Mouse (Mus musculus) ES-Bruce4 (cell line): ENCODE data around the gene Gnas. TPM values are rescaled to one million over a fixed set of nuclear protein-coding genes. Genes with fewer than 3 reads are reported as not detected.

Experiments
- H3K27ac ChIP-seq: 2 replicates; pipeline ENCODE4 v1.5.1; 2012; ENCODE audit warnings: low read length, inconsistent platforms; ENCODE audit not compliant: insufficient read depth
- H3K27me3 ChIP-seq: 2 replicates; pipeline ENCODE4 v1.6.1; 2012; ENCODE audit warnings: mild to moderate bottlenecking, low read length, inconsistent platforms; ENCODE audit not compliant: control insufficient read depth, poor library complexity, insufficient read depth, severe bottlenecking
- H3K36me3 ChIP-seq: 2 replicates; pipeline ENCODE4 v1.6.1; 2012; ENCODE audit warnings: inconsistent platforms, mild to moderate bottlenecking, low read length, moderate library complexity; ENCODE audit not compliant: control insufficient read depth, poor library complexity, insufficient read depth, severe bottlenecking
- H3K4me1 ChIP-seq: one replicate; pipeline ENCODE4 v1.8.1; 2011; ENCODE audit warnings: low read length; ENCODE audit not compliant: control insufficient read depth, insufficient read depth
- H3K4me3 ChIP-seq: 2 replicates; pipeline ENCODE4 v1.5.1; 2011; ENCODE audit warnings: low read depth, mild to moderate bottlenecking, low read length
- H3K9ac ChIP-seq: 2 replicates; pipeline ENCODE4 v1.6.1; 2012; ENCODE audit warnings: low read depth, mild to moderate bottlenecking, inconsistent platforms; ENCODE audit not compliant: poor library complexity, severe bottlenecking
- H3K9me3 ChIP-seq: replicated peaks from 2 replicates; pipeline ENCODE4 v1.6.1; 2012; ENCODE audit warnings: mild to moderate bottlenecking, low read length, inconsistent platforms; ENCODE audit not compliant: control insufficient read depth, poor library complexity, insufficient read depth, severe bottlenecking
- CTCF ChIP-seq: IDR thresholded peaks from one replicate; pipeline ENCODE4 v1.8.1; 2011; ENCODE audit warnings: low read depth, low read length
- EP300 ChIP-seq: IDR thresholded peaks from 2 replicates; pipeline ENCODE4 v1.6.1; 2011; ENCODE audit warnings: low read depth, low read length; ENCODE audit not compliant: insufficient read depth
- POLR2A ChIP-seq: IDR thresholded peaks from one replicate; pipeline ENCODE4 v1.8.1; 2011; ENCODE audit warnings: low read length; ENCODE audit not compliant: insufficient read depth
- polyA plus RNA-seq: library from polyadenylated mRNA; stranded (reverse); fragments of >200 nt; gene quantifications from 2 replicates; pipeline ENCODE4 v1.2.4, GENCODE M21; 2011; ENCODE audit warnings: low read depth; ENCODE audit not compliant: missing spikeins, insufficient read depth, insufficient read length

Gene Gnas
- polyA plus RNA-seq, 1 experiment = 394 TPM

- no peaks in the 10 kb centered on the region for H3K9me3 ChIP-seq
- peak overlapping the region; percentile 99 for H3K9ac ChIP-seq
- H3K4me1 ChIP-seq = peaks cover 1% of the 10 kb centered on the region
- no peaks in the 10 kb centered on the region for H3K36me3 ChIP-seq
- peak overlapping the region; percentile 100 for H3K4me3 ChIP-seq
- H3K27ac ChIP-seq = no peak overlapping the region
- TF ChIP-seq CTCF (no peak), POLR2A (no peak), EP300 (no peak)
- H3K27me3 ChIP-seq = peaks cover 13% of the 10 kb centered on the region
Observed at GRCm38 (mm10) chr2:174330616-174331191, 46.6 kb downstream of the Gnas start.

GRCm38 (mm10) chr2:174331282-174332030, 47.3 kb downstream of the Gnas start:
- Histone ChIP-seq H3K27ac (no peak overlapping the region), H3K9ac (peak overlapping the region; percentile 99), H3K36me3 (no peaks in the 10 kb centered on the region), H3K4me3 (peak overlapping the region; percentile 100), H3K27me3 (peaks cover 12% of the 10 kb centered on the region), H3K4me1 (peaks cover 1% of the 10 kb centered on the region), H3K9me3 (no peaks in the 10 kb centered on the region)
- TF ChIP-seq CTCF (no peak), POLR2A (no peak), EP300 (no peak)

GRCm38 (mm10) chr2:174333239-174333890, 49.2 kb downstream of the Gnas start:
- Histone ChIP-seq H3K27me3 (peaks cover 3% of the 10 kb centered on the region), H3K9ac (no peak overlapping the region), H3K4me1 (peaks cover 1% of the 10 kb centered on the region), H3K27ac (no peak overlapping the region), H3K4me3 (no peak overlapping the region), H3K36me3 (0 out of 2 replicates have a peak, but pooled peaks cover 3% of the 10 kb centered on the region), H3K9me3 (peaks cover 4% of the 10 kb centered on the region; the same call in 1 of the 2 replicates)
- no peak for TF ChIP-seq CTCF
- no peak for TF ChIP-seq EP300
- TF ChIP-seq POLR2A = no peak

GRCm38 (mm10) chr2:174334415-174334814, 50.3 kb downstream of the Gnas start:
- Histone ChIP-seq H3K36me3 (0 out of 2 replicates have a peak, but pooled peaks cover 3% of the 10 kb centered on the region), H3K4me1 (peaks cover 1% of the 10 kb centered on the region), H3K9ac (no peak overlapping the region), H3K4me3 (no peak overlapping the region), H3K27me3 (no peaks in the 10 kb centered on the region), H3K27ac (no peak overlapping the region), H3K9me3 (peaks cover 9% of the 10 kb centered on the region)
- TF ChIP-seq CTCF (no peak), POLR2A (no peak), EP300 (no peak)

- Histone ChIP-seq H3K9ac (no peak overlapping the region), H3K4me1 (peaks cover 1% of the 10 kb centered on the region), H3K27ac (no peak overlapping the region), H3K9me3 (peaks cover 9% of the 10 kb centered on the region), H3K36me3 (0 out of 2 replicates have a peak, but pooled peaks cover 3% of the 10 kb centered on the region), H3K27me3 (no peaks in the 10 kb centered on the region), H3K4me3 (no peak overlapping the region)
- no peak for TF ChIP-seq CTCF
- TF ChIP-seq POLR2A = no peak
- no peak for TF ChIP-seq EP300
Observed at GRCm38 (mm10) chr2:174337275-174337674, 53.2 kb downstream of the Gnas start.

- no peak overlapping the region for H3K4me3 ChIP-seq
- H3K27ac ChIP-seq = no peak overlapping the region
- no peak overlapping the region for H3K9ac ChIP-seq
- H3K36me3 ChIP-seq = peaks cover 6% of the 10 kb centered on the region
- peaks cover 9% of the 10 kb centered on the region for H3K9me3 ChIP-seq
- no peaks in the 10 kb centered on the region for H3K4me1 ChIP-seq
- no peaks in the 10 kb centered on the region for H3K27me3 ChIP-seq
- no peak for TF ChIP-seq CTCF
- TF ChIP-seq EP300 = no peak
- no peak for TF ChIP-seq POLR2A
Observed at GRCm38 (mm10) chr2:174339701-174340100, 55.6 kb downstream of the Gnas start.
